Mouse (Mus musculus) stomach, embryonic 15.5 days (tissue): Measurements from ENCODE around the gene Vmn1r61. TPM values are rescaled to one million over a fixed set of nuclear protein-coding genes. Genes with fewer than 3 reads are reported as not detected.

Experiments
- ATAC-seq: fragments of 200-750 bp; cut with Nextera tagmentation; 2 replicates; pipeline ENCODE4 v1.8.0; 2017; ENCODE audit warnings: low read depth, moderate number of reproducible peaks, moderate TSS enrichment; ENCODE audit not compliant: insufficient read depth, low FRiP score
- H3K27ac ChIP-seq: fragments of 300-500 bp; sonication (generic); 2 replicates; pipeline ENCODE4 v1.5.1; 2015; ENCODE audit warnings: mild to moderate bottlenecking, inconsistent platforms
- H3K27me3 ChIP-seq: fragments of 300-500 bp; sonication (generic); replicated peaks from 2 replicates; pipeline ENCODE4 v1.6.1; 2015; ENCODE audit warnings: inconsistent platforms
- H3K36me3 ChIP-seq: fragments of 300-500 bp; sonication (generic); 2 replicates; pipeline ENCODE4 v1.6.1; 2015; ENCODE audit warnings: inconsistent platforms
- H3K4me1 ChIP-seq: fragments of 300-500 bp; sonication (generic); 2 replicates; pipeline ENCODE4 v1.6.1; 2015; ENCODE audit warnings: inconsistent platforms
- H3K4me2 ChIP-seq: fragments of 300-500 bp; sonication (generic); 2 replicates; pipeline ENCODE4 v1.6.1; 2015; ENCODE audit warnings: mild to moderate bottlenecking, inconsistent platforms
- H3K4me3 ChIP-seq: fragments of 300-500 bp; sonication (generic); replicated peaks from 2 replicates; pipeline ENCODE4 v1.5.1; 2015; ENCODE audit warnings: inconsistent platforms
- H3K9ac ChIP-seq: fragments of 300-500 bp; sonication (generic); 2 replicates; pipeline ENCODE4 v1.6.1; 2015; ENCODE audit warnings: inconsistent platforms
- H3K9me3 ChIP-seq: fragments of 300-500 bp; sonication (generic); 2 replicates; pipeline ENCODE4 v1.6.1; 2016; ENCODE audit warnings: inconsistent platforms
- polyA plus RNA-seq: library from polyadenylated mRNA; unstranded; fragments of >200 nt; fragmentation: Nextera tagmentation; extraction: Ambion mirVana; gene quantifications from 2 replicates; pipeline ENCODE4 v1.2.1, GENCODE M21; 2015

Vmn1r61 gene
- polyA plus RNA-seq: not detected in 2 replicates

- Histone ChIP-seq H3K36me3 (no peaks in the 10 kb centered on the region), H3K27me3 (no peaks in the 10 kb centered on the region), H3K9me3 (no peaks in the 10 kb centered on the region), H3K4me3 (no peak within 1 kb of the TSS), H3K9ac (no peak within 1 kb of the TSS), H3K4me2 (no peak within 1 kb of the TSS), H3K4me1 (no peaks in the 10 kb centered on the region), H3K27ac (no peak within 1 kb of the TSS)
- ATAC-seq: no peak
These were observed at the start of gene Vmn1r61 for GRCm38 (mm10) chr7:5613195-5613594. Vmn1r61 (minus strand) TSS chr7:5613295.

Other genes with a start within 250 kb of the Vmn1r61 start
- not detected in 2 replicates for gene Vmn1r58, start 199.9 kb downstream of the Vmn1r61 start, polyA plus RNA-seq
- gene Vmn1r59, start 156.5 kb downstream of the Vmn1r61 start, polyA plus RNA-seq: not detected in 2 replicates
- not detected in 2 replicates for gene Vmn2r28, start 119.3 kb downstream of the Vmn1r61 start, polyA plus RNA-seq
- not detected in 2 replicates for gene Vmn1r60, start 66.0 kb downstream of the Vmn1r61 start, polyA plus RNA-seq
- not detected in 2 replicates for gene Vmn1r62, start 60.3 kb upstream of the Vmn1r61 start, polyA plus RNA-seq
- gene Vmn1r63, start 192.2 kb upstream of the Vmn1r61 start, polyA plus RNA-seq: not detected in 2 replicates